Mouse (Mus musculus) G1E (cell line): ENCODE measurements around the gene Gm7982.
"Not testable (repeated sequence)": the region's sequence is repeated elsewhere in the genome, so short reads cannot be mapped to it uniquely, and the experiment has no call there.

Experiments used
- CTCF ChIP-seq: IDR thresholded peaks from 2 replicates; pipeline ENCODE4 v1.5.1; 2012; ENCODE audit warnings: low read depth, low read length, inconsistent platforms, mixed read lengths
- GATA2 ChIP-seq: IDR thresholded peaks from 2 replicates; pipeline ENCODE4 v1.6.1; 2012; ENCODE audit warnings: low read depth, low read length, inconsistent platforms, borderline replicate concordance

DNA sequence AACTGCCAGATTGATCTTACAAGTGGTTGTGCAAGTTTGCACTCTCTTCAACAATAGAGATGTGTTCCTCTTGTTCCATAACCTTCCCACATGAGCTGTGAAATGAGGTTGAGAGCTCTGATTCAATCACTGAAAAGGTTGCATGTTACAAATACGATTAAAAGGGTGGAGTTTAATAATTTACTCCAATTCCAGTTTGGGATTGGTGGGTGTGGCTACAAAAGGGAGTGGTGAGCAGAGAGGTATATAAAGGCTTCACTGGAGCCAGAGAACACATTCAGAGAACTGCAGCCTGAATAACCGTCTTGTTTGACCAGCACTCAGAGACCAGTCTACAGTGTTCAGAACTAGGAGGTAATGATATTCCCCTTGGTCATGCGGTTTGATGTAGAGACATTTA lies at the start of gene Gm7982:
- TF ChIP-seq CTCF, GATA2: not testable (repeated sequence)
